Mouse (Mus musculus): ENCODE results near the gene Jade2. TPM values are rescaled to one million over a fixed set of nuclear protein-coding genes. Genes with fewer than 3 reads are reported as not detected.
"Not testable (repeated sequence)": the region's sequence is repeated elsewhere in the genome, so short reads cannot be mapped to it uniquely, and the experiment has no call there.

The Jade2 gene
- polyA plus RNA-seq, 1 experiment from 2014 or later: 0.69 TPM

DNA sequence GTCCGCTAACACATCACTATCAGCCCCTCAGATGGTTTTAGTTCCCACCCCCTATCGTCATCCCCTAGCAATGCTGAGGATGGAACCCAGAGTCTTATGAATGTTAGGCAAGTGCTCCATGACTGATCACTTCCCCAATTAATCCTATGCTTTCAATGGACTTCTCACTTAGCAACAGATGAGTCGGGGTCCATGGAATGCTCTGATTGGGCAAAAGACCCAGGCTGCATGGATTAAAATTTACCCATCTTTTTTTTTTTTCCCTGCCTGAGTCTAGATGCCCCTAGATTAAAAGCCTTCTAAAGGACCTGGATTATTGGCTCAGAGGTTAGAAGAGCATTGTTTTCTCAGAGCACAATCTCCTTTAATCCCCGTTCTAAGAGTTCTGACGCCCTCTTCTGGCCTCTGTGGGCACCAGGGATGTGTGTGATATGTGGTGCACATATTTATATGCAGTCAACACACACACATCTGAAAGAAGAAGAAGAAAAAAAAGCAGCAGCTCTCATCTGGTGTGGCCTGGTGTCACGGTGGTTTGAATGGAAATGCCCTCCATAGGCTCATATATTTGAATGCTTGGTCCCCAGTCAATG lies 47.7 kb downstream of the Jade2 start:
- Histone ChIP-seq H3K27me3 (replicated peaks) (no peaks in the 10 kb centered on the region), H3K9me3 (replicated peaks) (no peaks in the 10 kb centered on the region), H3K36me3 (no peaks in the 10 kb centered on the region), H3K4me3 (replicated peaks) (no peak overlapping the region), H3K27ac (replicated peaks) (no peak overlapping the region), H3K4me2 (no peak overlapping the region), H3K4me1 (peaks cover 5% of the 10 kb centered on the region), H3K9ac (replicated peaks) (no peak overlapping the region)
- 67% methylated on average over 6 of the region's 6 CpGs for WGBS
- ATAC-seq (ENCODE audit: low FRiP score): no peak

DNA sequence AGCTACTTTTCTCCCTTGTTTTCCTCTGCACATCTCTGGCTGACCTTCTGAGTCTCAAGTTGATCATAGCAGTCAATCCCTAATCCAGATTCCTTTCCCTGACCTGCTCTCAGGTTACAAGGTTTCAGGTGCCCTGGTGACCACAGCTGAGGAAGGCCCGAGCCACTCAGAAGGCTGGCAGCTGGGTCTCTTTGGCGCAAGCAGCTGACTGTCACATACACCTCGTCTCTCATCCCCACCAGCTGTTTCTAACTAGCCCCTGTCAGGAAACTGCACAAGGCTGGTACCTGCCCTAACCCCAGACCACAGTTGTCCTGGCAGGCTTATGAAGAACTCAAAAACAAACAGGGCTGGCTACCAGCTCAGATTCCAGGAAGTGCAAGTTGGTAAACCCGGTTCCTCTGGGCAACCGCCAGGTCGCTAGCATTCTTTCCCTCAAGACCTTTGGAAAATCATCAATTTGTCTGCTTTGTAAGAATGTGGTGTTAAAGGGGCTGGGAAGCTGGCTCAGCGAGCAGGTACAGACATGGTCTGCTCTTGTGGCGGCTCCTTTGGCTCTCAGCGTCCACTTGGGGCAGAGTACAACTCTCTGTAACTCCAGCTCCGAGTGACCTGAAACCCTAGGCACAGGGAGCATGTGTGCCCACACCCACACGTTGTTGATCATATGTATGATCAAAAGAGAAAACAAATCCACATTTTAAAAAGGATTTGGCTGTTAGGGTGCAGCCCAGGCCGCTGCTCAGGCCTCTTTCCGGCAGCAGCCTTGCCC lies 50.2 kb downstream of the Jade2 start:
- Histone ChIP-seq H3K9me3 (replicated peaks) (no peaks in the 10 kb centered on the region), H3K27me3 (replicated peaks) (no peaks in the 10 kb centered on the region), H3K4me3 (replicated peaks) (no peak overlapping the region), H3K36me3 (no peaks in the 10 kb centered on the region), H3K4me2 (no peak overlapping the region), H3K9ac (replicated peaks) (no peak overlapping the region), H3K27ac (replicated peaks) (no peak overlapping the region), H3K4me1 (peaks cover 5% of the 10 kb centered on the region)
- WGBS: 65% methylated on average over 13 of the region's 13 CpGs
- no peak for ATAC-seq (ENCODE audit: low FRiP score)

DNA sequence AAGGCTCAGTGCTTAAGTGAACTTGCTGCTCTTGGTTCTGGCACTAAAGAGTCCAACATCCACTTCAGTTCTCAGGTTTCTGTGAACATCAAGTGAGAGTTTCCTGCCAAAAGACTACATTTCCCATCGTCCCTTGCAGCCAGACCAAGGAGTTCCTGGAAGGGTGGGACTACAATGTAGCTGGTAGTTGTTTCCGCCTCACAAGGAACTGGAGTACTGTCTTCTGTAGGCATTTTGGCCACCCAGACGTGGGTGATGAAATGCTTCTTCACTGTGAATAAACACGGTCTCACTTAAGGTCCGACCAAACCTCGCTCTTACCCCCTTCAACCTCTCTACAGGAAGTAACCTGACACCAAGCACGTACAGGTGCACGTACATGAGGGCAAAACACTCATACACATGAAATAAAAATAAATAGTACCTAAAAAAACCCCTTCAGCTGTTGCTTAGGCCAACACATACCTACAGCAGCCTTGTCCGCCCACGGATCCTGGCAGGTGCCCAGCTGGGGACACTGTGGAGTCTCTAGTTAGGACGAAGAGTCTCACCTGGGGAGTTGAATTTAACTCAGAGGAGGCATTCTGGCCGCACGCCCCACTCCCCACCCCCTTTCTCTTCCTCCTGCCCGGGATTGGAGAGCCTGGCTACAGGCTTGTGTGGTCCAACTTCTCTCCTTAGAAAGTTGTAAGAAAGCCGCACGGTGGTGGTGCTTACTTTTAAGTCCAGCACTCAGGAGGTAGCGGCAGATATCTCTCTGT lies 52.1 kb downstream of the Jade2 start:
- peak overlapping the region; percentile 72 for H3K27ac ChIP-seq (replicated peaks)
- H3K4me3 ChIP-seq (replicated peaks): peak overlapping the region; percentile 50
- peak; percentile 81 for ATAC-seq (ENCODE audit: low FRiP score)

GRCm38 (mm10) chr11:51800634-51801325 lies 56.7 kb downstream of the Jade2 start:
- no peak overlapping the region for H3K9ac ChIP-seq (replicated peaks)
- no peaks in the 10 kb centered on the region for H3K27me3 ChIP-seq (replicated peaks)
- 54% methylated on average over 7 of the region's 8 CpGs for WGBS
- no peak overlapping the region for H3K4me3 ChIP-seq (replicated peaks)
- H3K27ac ChIP-seq (replicated peaks): no peak overlapping the region
- H3K9me3 ChIP-seq (replicated peaks): no peaks in the 10 kb centered on the region
- H3K4me2 ChIP-seq: no peak overlapping the region
- ATAC-seq (ENCODE audit: low FRiP score): no peak
- no peaks in the 10 kb centered on the region for H3K36me3 ChIP-seq
- peaks cover 4% of the 10 kb centered on the region for H3K4me1 ChIP-seq

More for the DNA sequence above, 52.1 kb downstream of the Jade2 start:
- Histone ChIP-seq H3K9me3 (replicated peaks) (no peaks in the 10 kb centered on the region), H3K9ac (replicated peaks) (peak overlapping the region; percentile 53), H3K4me1 (peaks cover 5% of the 10 kb centered on the region), H3K4me2 (peak overlapping the region; percentile 79), H3K27me3 (replicated peaks) (no peaks in the 10 kb centered on the region), H3K36me3 (no peaks in the 10 kb centered on the region)
- 20% methylated on average over 17 of the region's 17 CpGs for WGBS

DNA sequence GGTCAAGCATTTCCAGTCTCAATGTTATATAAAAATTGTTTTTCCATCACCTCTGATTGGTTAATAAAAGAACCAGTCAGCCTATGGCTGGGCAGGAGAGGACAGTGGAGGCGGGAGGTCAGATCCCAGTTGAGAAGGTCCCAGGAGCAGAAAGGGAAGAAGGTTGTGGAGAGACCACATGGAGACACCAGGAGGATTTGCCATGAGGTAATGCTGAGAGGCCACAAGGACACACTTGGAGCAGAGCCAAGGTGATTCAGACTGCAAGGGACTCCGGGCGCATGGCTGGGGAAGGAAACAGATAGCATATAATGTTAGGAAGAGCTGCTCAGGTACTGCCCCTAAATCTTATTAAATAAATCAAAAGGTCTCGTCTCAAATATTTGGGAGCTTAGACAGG lies 61.2 kb downstream of the Jade2 start:
- ATAC-seq (ENCODE audit: low FRiP score): no peak
- 82% methylated on average over 4 of the region's 4 CpGs for whole genome bisulfite sequencing
- Histone ChIP-seq H3K36me3 (peaks cover 12% of the 10 kb centered on the region), H3K27ac (replicated peaks) (no peak overlapping the region), H3K9me3 (replicated peaks) (no peaks in the 10 kb centered on the region), H3K4me1 (no peaks in the 10 kb centered on the region), H3K4me2 (no peak overlapping the region), H3K4me3 (replicated peaks) (no peak overlapping the region), H3K27me3 (replicated peaks) (no peaks in the 10 kb centered on the region), H3K9ac (replicated peaks) (no peak overlapping the region)

GRCm38 (mm10) chr11:51790662-51791061 lies 66.8 kb downstream of the Jade2 start:
- no peak overlapping the region for H3K27ac ChIP-seq (replicated peaks)
- H3K4me2 ChIP-seq: no peak overlapping the region
- peaks cover 58% of the 10 kb centered on the region for H3K36me3 ChIP-seq
- no peaks in the 10 kb centered on the region for H3K9me3 ChIP-seq (replicated peaks)
- 95% methylated on average over 7 of the region's 7 CpGs for WGBS
- no peak overlapping the region for H3K9ac ChIP-seq (replicated peaks)
- H3K27me3 ChIP-seq (replicated peaks): no peaks in the 10 kb centered on the region
- ATAC-seq (ENCODE audit: low FRiP score): no peak
- H3K4me3 ChIP-seq (replicated peaks): no peak overlapping the region
- no peaks in the 10 kb centered on the region for H3K4me1 ChIP-seq

DNA sequence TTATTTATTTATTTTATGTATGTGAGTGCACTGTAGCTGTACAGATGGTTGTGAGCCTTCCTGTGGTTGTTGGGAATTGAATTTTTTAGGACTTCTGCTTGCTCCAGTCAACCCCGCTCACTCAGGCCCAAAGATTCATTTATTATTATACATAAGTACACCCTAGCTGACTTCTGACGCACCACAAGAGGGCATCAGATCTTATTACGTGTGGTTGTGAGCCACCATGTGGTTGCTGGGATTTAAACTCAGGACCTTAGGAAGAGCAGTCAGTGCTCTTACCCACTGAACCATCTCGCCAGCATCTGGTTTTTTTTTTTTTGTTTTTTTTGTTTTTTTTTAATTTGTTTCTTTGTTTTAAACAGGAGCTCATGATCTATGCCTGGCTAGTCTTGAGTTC lies 67.7 kb downstream of the Jade2 start:
- H3K9ac ChIP-seq (replicated peaks); H3K4me1 ChIP-seq; H3K27ac ChIP-seq (replicated peaks); H3K4me3 ChIP-seq (replicated peaks); H3K9me3 ChIP-seq (replicated peaks); ATAC-seq (ENCODE audit: low FRiP score); H3K27me3 ChIP-seq (replicated peaks); H3K4me2 ChIP-seq: not testable (repeated sequence)
- 81% methylated on average over 4 of the region's 4 CpGs for WGBS
- peaks cover 62% of the 10 kb centered on the region for H3K36me3 ChIP-seq

- ATAC-seq (ENCODE audit: low FRiP score): no peak
- Histone ChIP-seq H3K27ac (replicated peaks) (no peak overlapping the region), H3K27me3 (replicated peaks) (no peaks in the 10 kb centered on the region), H3K4me1 (no peaks in the 10 kb centered on the region), H3K9me3 (replicated peaks) (no peaks in the 10 kb centered on the region), H3K4me3 (replicated peaks) (no peak overlapping the region), H3K4me2 (no peak overlapping the region), H3K36me3 (peaks cover 72% of the 10 kb centered on the region), H3K9ac (replicated peaks) (no peak overlapping the region)
- WGBS: 91% methylated on average over 6 of the region's 6 CpGs
Measured at GRCm38 (mm10) chr11:51785926-51786325, 71.5 kb downstream of the Jade2 start.

DNA sequence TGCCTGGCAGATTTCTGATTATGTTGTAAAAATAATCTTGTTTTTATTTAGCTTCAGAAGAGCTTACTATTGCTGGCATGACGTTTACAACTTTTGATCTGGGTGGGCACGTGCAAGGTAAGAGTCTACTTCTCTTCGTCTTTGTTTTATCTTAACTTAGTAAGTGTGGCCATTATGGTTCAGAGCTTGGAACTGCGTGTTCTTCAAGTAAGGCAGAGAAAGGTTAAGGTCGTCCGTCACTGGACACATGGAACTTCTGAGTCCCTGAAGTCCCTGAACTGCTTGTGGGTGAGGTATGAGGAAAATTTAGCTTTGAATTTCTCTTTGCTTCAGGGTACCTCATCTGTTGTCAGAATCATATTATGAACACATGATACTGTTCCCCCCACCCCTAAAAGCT lies 74.7 kb downstream of the Jade2 start:
- Histone ChIP-seq H3K4me3 (replicated peaks) (no peak overlapping the region), H3K4me2 (no peak overlapping the region), H3K27me3 (replicated peaks) (no peaks in the 10 kb centered on the region), H3K9me3 (replicated peaks) (no peaks in the 10 kb centered on the region), H3K4me1 (no peaks in the 10 kb centered on the region), H3K36me3 (peaks cover 59% of the 10 kb centered on the region), H3K9ac (replicated peaks) (no peak overlapping the region), H3K27ac (replicated peaks) (no peak overlapping the region)
- no peak for ATAC-seq (ENCODE audit: low FRiP score)
- WGBS: 93% methylated on average over 6 of the region's 6 CpGs

- Histone ChIP-seq H3K36me3 (peaks cover 46% of the 10 kb centered on the region), H3K27me3 (replicated peaks) (no peaks in the 10 kb centered on the region), H3K9ac (replicated peaks) (no peak overlapping the region), H3K4me3 (replicated peaks) (no peak overlapping the region), H3K9me3 (replicated peaks) (no peaks in the 10 kb centered on the region), H3K4me2 (no peak overlapping the region), H3K27ac (replicated peaks) (no peak overlapping the region), H3K4me1 (no peaks in the 10 kb centered on the region)
- 92% methylated on average over 9 of the region's 9 CpGs for WGBS
- no peak for ATAC-seq (ENCODE audit: low FRiP score)
Measured at GRCm38 (mm10) chr11:51780773-51781267, 76.6 kb downstream of the Jade2 start.

GRCm38 (mm10) chr11:51777478-51777877 lies 80.0 kb downstream of the Jade2 start:
- ATAC-seq (ENCODE audit: low FRiP score): no peak
- no peaks in the 10 kb centered on the region for H3K4me1 ChIP-seq
- no peak overlapping the region for H3K4me3 ChIP-seq (replicated peaks)
- no peak overlapping the region for H3K4me2 ChIP-seq
- H3K27me3 ChIP-seq (replicated peaks): no peaks in the 10 kb centered on the region
- H3K9ac ChIP-seq (replicated peaks): no peak overlapping the region
- peaks cover 28% of the 10 kb centered on the region for H3K36me3 ChIP-seq
- 93% methylated on average over 5 of the region's 5 CpGs for WGBS
- no peaks in the 10 kb centered on the region for H3K9me3 ChIP-seq (replicated peaks)
- no peak overlapping the region for H3K27ac ChIP-seq (replicated peaks)

All from neural tube, embryonic 15.5 days (tissue).